Mouse (Mus musculus) heart, postnatal 0 days (tissue): Measurements from ENCODE around the gene Ikzf5.

Source experiments
- CTCF ChIP-seq: IDR thresholded peaks from 2 replicates; pipeline ENCODE4 v1.5.1; 2016; ENCODE audit warnings: antibody characterized with exemption, control low read depth, low read depth
- EP300 ChIP-seq: IDR thresholded peaks from 2 replicates; pipeline ENCODE4 v1.6.1; 2016; ENCODE audit warnings: antibody characterized with exemption, low read depth

GRCm38 (mm10) chr7:131427331-131427730, 17.0 kb upstream of the Ikzf5 start:
- TF ChIP-seq CTCF (no peak), EP300 (no peak)
